Mouse (Mus musculus) small intestine, adult 2 months (tissue): Measurements from ENCODE around the gene Zbtb12. TPM values are rescaled to one million over a fixed set of nuclear protein-coding genes. Genes with fewer than 3 reads are reported as not detected.
A peak's percentile ranks its signal among the peaks of the same experiment; 100 is the strongest.

Experiments
- H3K27ac ChIP-seq: fragments of 200-500 bp; 2 replicates; pipeline ENCODE4 v1.5.1; 2012; ENCODE audit warnings: low read depth, low read length, control low read depth, inconsistent platforms; ENCODE audit not compliant: insufficient read depth
- H3K27me3 ChIP-seq: fragments of 200-500 bp; 2 replicates; pipeline ENCODE4 v1.6.1; 2012; ENCODE audit warnings: mild to moderate bottlenecking, moderate library complexity, low read length, inconsistent platforms; ENCODE audit not compliant: control insufficient read depth, insufficient read depth
- H3K36me3 ChIP-seq: fragments of 200-500 bp; 2 replicates; pipeline ENCODE4 v1.6.1; 2012; ENCODE audit warnings: mild to moderate bottlenecking, low read length, control low read depth, inconsistent platforms; ENCODE audit not compliant: control insufficient read depth, insufficient read depth
- H3K4me1 ChIP-seq: fragments of 200-500 bp; 2 replicates; pipeline ENCODE4 v1.6.1; 2012; ENCODE audit warnings: low read length, inconsistent platforms, mixed read lengths; ENCODE audit not compliant: control insufficient read depth, insufficient read depth, insufficient read length
- H3K4me3 ChIP-seq: fragments of 200-500 bp; 2 replicates; pipeline ENCODE4 v1.5.1; 2012; ENCODE audit warnings: low read depth, mild to moderate bottlenecking, control low read depth, inconsistent platforms, low read length, moderate library complexity
- CTCF ChIP-seq: fragments of 200-500 bp; IDR thresholded peaks from 2 replicates; pipeline ENCODE4 v1.5.1; 2012; ENCODE audit warnings: low read depth, mild to moderate bottlenecking, control low read depth, inconsistent platforms, low read length, moderate library complexity, mixed read lengths; ENCODE audit not compliant: insufficient replicate concordance, insufficient read length; ENCODE audit errors: extremely low read depth
- POLR2A ChIP-seq: fragments of 200-500 bp; IDR thresholded peaks from 2 replicates; pipeline ENCODE4 v1.6.1; 2012; ENCODE audit warnings: low read depth, mild to moderate bottlenecking, control low read depth, inconsistent platforms, low read length, moderate library complexity
- WGBS: fragments of 180-500 bp; shearing (Covaris S2); methylation state at CpG from one replicate; pipeline ENCODE4 v1.1.7; 2018; 5-methylcytosine and 5-hydroxymethylcytosine counted together
- polyA plus RNA-seq: library from polyadenylated mRNA; depleted of rRNA; stranded (reverse); fragments of >200 nt; gene quantifications from 2 replicates; pipeline ENCODE4 v1.2.3, GENCODE M21; 2012

Zbtb12 gene
- polyA plus RNA-seq, 1 experiment, result 6.8 TPM

GRCm38 (mm10) chr17:34854761-34855160 lies 24.5 kb upstream of the Zbtb12 start:
- H3K27me3 ChIP-seq, result no peaks in the 10 kb centered on the region
- peaks cover 50% of the 10 kb centered on the region for H3K36me3 ChIP-seq
- H3K4me1 ChIP-seq, result peaks cover 4% of the 10 kb centered on the region; the same call in 1 of the 2 replicates
- H3K27ac ChIP-seq, result no peak overlapping the region
- 43% methylated on average over 3 of the region's 3 CpGs for WGBS
- H3K4me3 ChIP-seq, result no peak overlapping the region
- TF ChIP-seq POLR2A (no peak), CTCF (no peak)

- Histone ChIP-seq H3K27me3 (no peaks in the 10 kb centered on the region), H3K4me3 (no peak overlapping the region), H3K27ac (no peak overlapping the region), H3K4me1 (peaks cover 12% of the 10 kb centered on the region; the same call in 1 of the 2 replicates), H3K36me3 (peaks cover 54% of the 10 kb centered on the region)
- 31% methylated on average over 3 of the region's 3 CpGs for WGBS
- TF ChIP-seq CTCF, result peak; percentile 89; the same call in 1 of the 2 replicates
- TF ChIP-seq POLR2A, result no peak
Observed at GRCm38 (mm10) chr17:34855825-34856224, 23.5 kb upstream of the Zbtb12 start.

- Histone ChIP-seq H3K4me3 (no peak overlapping the region), H3K27ac (no peak overlapping the region), H3K36me3 (peaks cover 50% of the 10 kb centered on the region), H3K27me3 (no peaks in the 10 kb centered on the region), H3K4me1 (peaks cover 25% of the 10 kb centered on the region; the same call in 1 of the 2 replicates)
- 77% methylated on average over 4 of the region's 4 CpGs for WGBS
- TF ChIP-seq CTCF, result no peak
- no peak for TF ChIP-seq POLR2A
Observed at GRCm38 (mm10) chr17:34858670-34859069, 20.6 kb upstream of the Zbtb12 start.

GRCm38 (mm10) chr17:34860514-34860913 lies 18.8 kb upstream of the Zbtb12 start:
- Histone ChIP-seq H3K4me3 (peak overlapping the region; percentile 62), H3K27ac (no peak overlapping the region), H3K36me3 (peaks cover 34% of the 10 kb centered on the region), H3K4me1 (peaks cover 29% of the 10 kb centered on the region; the same call in 1 of the 2 replicates), H3K27me3 (no peaks in the 10 kb centered on the region)
- WGBS, result 68% methylated on average over 9 of the region's 9 CpGs
- TF ChIP-seq CTCF (no peak), POLR2A (no peak)

GRCm38 (mm10) chr17:34861704-34862415 lies 17.4 kb upstream of the Zbtb12 start:
- TF ChIP-seq CTCF, result no peak
- TF ChIP-seq POLR2A, result no peak
- no peaks in the 10 kb centered on the region for H3K27me3 ChIP-seq
- H3K36me3 ChIP-seq, result peaks cover 27% of the 10 kb centered on the region
- peak overlapping the region; percentile 97 for H3K27ac ChIP-seq
- H3K4me1 ChIP-seq, result peaks cover 29% of the 10 kb centered on the region; the same call in 1 of the 2 replicates
- WGBS, result 31% methylated on average over 13 of the region's 13 CpGs
- H3K4me3 ChIP-seq, result peak overlapping the region; percentile 62

GRCm38 (mm10) chr17:34862416-34863081 lies 16.7 kb upstream of the Zbtb12 start, which contains the start of gene Cfb:
Gene Cfb, minus strand, starts transcription at chr17:34862518.
- WGBS, result 15% methylated on average over 8 of the region's 8 CpGs

GRCm38 (mm10) chr17:34865981-34866380 lies 13.3 kb upstream of the Zbtb12 start:
- Histone ChIP-seq H3K27ac (no peak overlapping the region), H3K36me3 (no peaks in the 10 kb centered on the region), H3K27me3 (no peaks in the 10 kb centered on the region), H3K4me3 (no peak overlapping the region), H3K4me1 (peaks cover 20% of the 10 kb centered on the region; the same call in 1 of the 2 replicates)
- TF ChIP-seq CTCF (no peak), POLR2A (no peak)
- 57% methylated on average over 7 of the region's 7 CpGs for WGBS

More at GRCm38 (mm10) chr17:34862416-34863081, 16.7 kb upstream of the Zbtb12 start, which contains the start of gene Cfb:
- Histone ChIP-seq H3K27ac (peak within 1 kb of the TSS; percentile 97), H3K4me1 (peaks cover 29% of the 10 kb centered on the region; the same call in 1 of the 2 replicates), H3K36me3 (peaks cover 21% of the 10 kb centered on the region), H3K27me3 (no peaks in the 10 kb centered on the region), H3K4me3 (peak within 1 kb of the TSS; percentile 62)
- 0 out of 2 replicates have a peak, but pooled peaks have one; percentile 8 for TF ChIP-seq CTCF
- no peak for TF ChIP-seq POLR2A
